Mouse (Mus musculus): ENCODE data around the gene Szrd1.

- TF ChIP-seq TAL1 (IDR thresholded peaks at IDR 0.05; ENCODE audit: low read length), result no peak
- TF ChIP-seq GATA1 (IDR thresholded peaks at IDR 0.05; ENCODE audit: low read length), result no peak
These were observed at the start of gene Szrd1 for GRCm38 (mm10) chr4:141139116-141139970.
